ENCODE assay signal across 9 mouse cellular contexts in genomic region chr17:27120561-27121024, GRCm38 (mm10). TPM values are rescaled to one million over a fixed set of nuclear protein-coding genes. Genes with fewer than 3 reads are reported as not detected.
DNase-seq lines count a peak whose midpoint lies in the region; ATAC-seq and TF ChIP-seq lines count a peak whose summit lies in the region.
"Had no signal": no experiment of that assay in that cellular context is flagged by ENCODE, and none has a peak within 500 bp of the region (broad histone marks: within the 10 kb centered on the region; RNA-seq: fewer than 3 reads in every experiment).

No protein-coding gene starts in this region.

- no peaks in the 10 kb centered on the region for H3K27me3 ChIP-seq in spleen, adult 2 months (ENCODE audit: control insufficient read depth, insufficient read depth, low read length)
- H3K27me3 ChIP-seq in hindbrain, postnatal 0 days (ENCODE audit: insufficient read depth, low read length), result no peaks in the 10 kb centered on the region
- H3K27me3 ChIP-seq in limb, embryonic 11.5 days (ENCODE audit: control insufficient read depth, insufficient read depth, low read length), result no peaks in the 10 kb centered on the region
- H3K27me3 ChIP-seq in neural tube, embryonic 11.5 days (ENCODE audit: control insufficient read depth, insufficient read depth, low read length), result no peaks in the 10 kb centered on the region
- H3K27me3 ChIP-seq: lung, embryonic 15.5 days had no signal

- peak overlapping the region; percentile 28; the same call in 1 of the 2 replicates for H3K4me2 ChIP-seq in hindbrain, postnatal 0 days (ENCODE audit: low read depth, low read length)
- no peak overlapping the region for H3K4me2 ChIP-seq in limb, embryonic 11.5 days (ENCODE audit: low read depth, severe bottlenecking)
- H3K4me2 ChIP-seq in neural tube, embryonic 11.5 days (ENCODE audit: low read depth), result no peak overlapping the region
- H3K4me2 ChIP-seq: lung, embryonic 15.5 days had no signal

- 0 out of 2 replicates have a peak overlapping the region, but pooled peaks have one; percentile 17 for H3K9ac ChIP-seq in hindbrain, postnatal 0 days (replicated peaks; ENCODE audit: low read length)
- H3K9ac ChIP-seq in limb, embryonic 11.5 days (ENCODE audit: low read length), result no peak overlapping the region; the same call in 1 of the 2 replicates
- no peak overlapping the region for H3K9ac ChIP-seq in neural tube, embryonic 11.5 days (ENCODE audit: low read length)
- H3K9ac ChIP-seq: lung, embryonic 15.5 days had no signal

- H3K4me1 ChIP-seq in spleen, adult 2 months (ENCODE audit: control insufficient read depth, insufficient read depth, insufficient read length), result peaks cover 10% of the 10 kb centered on the region; the same call in 1 of the 2 replicates
- H3K4me1 ChIP-seq in hindbrain, postnatal 0 days (ENCODE audit: insufficient read depth, low read length), result peaks cover 12% of the 10 kb centered on the region
- peaks cover 7% of the 10 kb centered on the region for H3K4me1 ChIP-seq in limb, embryonic 11.5 days (ENCODE audit: control insufficient read depth, insufficient read depth, low read length)
- H3K4me1 ChIP-seq in neural tube, embryonic 11.5 days (ENCODE audit: control insufficient read depth, insufficient read depth, low read length), result peaks cover 16% of the 10 kb centered on the region

- H3K36me3 ChIP-seq in spleen, adult 2 months (ENCODE audit: control insufficient read depth, insufficient read depth, low read length), result peaks cover 75% of the 10 kb centered on the region
- peaks cover 8% of the 10 kb centered on the region; the same call in 1 of the 2 replicates for H3K36me3 ChIP-seq in hindbrain, postnatal 0 days (ENCODE audit: insufficient read depth, low read length)
- H3K36me3 ChIP-seq in limb, embryonic 11.5 days (ENCODE audit: control insufficient read depth, insufficient read depth, low read length), result peaks cover 22% of the 10 kb centered on the region
- H3K36me3 ChIP-seq in neural tube, embryonic 11.5 days (ENCODE audit: control insufficient read depth, insufficient read depth, low read length), result peaks cover 4% of the 10 kb centered on the region

- DNase-seq in spleen, adult 2 months (ENCODE audit: low read depth in 1 of 2, low spot score in 2 of 2), result no peak
- DNase-seq in spleen, postnatal 14 days (ENCODE audit: low spot score in 2 of 2), result no peak
- DNase-seq in cerebellum, postnatal 14 days, result peak; percentile 99 to 100
- DNase-seq in frontal cortex, postnatal 14 days (ENCODE audit: low spot score in 2 of 2), result peak; percentile 43 to 61
- peak; percentile 85 for DNase-seq in hindbrain, postnatal 0 days (ENCODE audit: low spot score)
- DNase-seq in limb, embryonic 11.5 days (ENCODE audit: low spot score), result peak; percentile 86
- DNase-seq in neural tube, embryonic 11.5 days (ENCODE audit: low spot score), result peak; percentile 77
- DNase-seq in testis, postnatal 14 days (ENCODE audit: low spot score), result peak; percentile 59

- WGBS in spleen, adult 2 months, result 83% methylated on average over 18 of the region's 18 CpGs
- WGBS in hindbrain, postnatal 0 days, result 8% methylated on average over 18 of the region's 18 CpGs
- 9% methylated on average over 18 of the region's 18 CpGs for WGBS in limb, embryonic 11.5 days
- WGBS in neural tube, embryonic 11.5 days, result 15% methylated on average over 18 of the region's 18 CpGs

- no peak overlapping the region for H3K27ac ChIP-seq in spleen, adult 2 months (ENCODE audit: insufficient read depth, low read length)
- H3K27ac ChIP-seq in hindbrain, postnatal 0 days, result peak overlapping the region; percentile 56; the same call in 1 of the 2 replicates
- no peak overlapping the region for H3K27ac ChIP-seq in limb, embryonic 11.5 days (replicated peaks; ENCODE audit: low read depth, low read length)
- H3K27ac ChIP-seq in neural tube, embryonic 11.5 days (ENCODE audit: low read depth, low read length), result no peak overlapping the region
- H3K27ac ChIP-seq: lung, embryonic 15.5 days had no signal

- no peak overlapping the region for H3K4me3 ChIP-seq in spleen, adult 2 months (ENCODE audit: extremely low read depth, insufficient read depth, insufficient read length)
- no peak overlapping the region for H3K4me3 ChIP-seq in hindbrain, postnatal 0 days (ENCODE audit: low read length)
- no peak overlapping the region for H3K4me3 ChIP-seq in limb, embryonic 11.5 days (ENCODE audit: low read depth, low read length)
- no peak overlapping the region for H3K4me3 ChIP-seq in neural tube, embryonic 11.5 days (ENCODE audit: low read depth, low read length)
- H3K4me3 ChIP-seq: lung, embryonic 15.5 days had no signal

- peak; percentile 71 for ATAC-seq in hindbrain, postnatal 0 days
- ATAC-seq in limb, embryonic 11.5 days (ENCODE audit: insufficient number of reproducible peaks, low FRiP score, low TSS enrichment, low read depth), result no peak; the same call in 1 of the 2 replicates
- ATAC-seq in neural tube, embryonic 11.5 days (ENCODE audit: insufficient read depth, low FRiP score, low TSS enrichment), result no peak

- TF ChIP-seq POLR2A in spleen, adult 2 months (IDR thresholded peaks at IDR 0.05; ENCODE audit: low read depth, low read length), result no peak

- H3K9me3 ChIP-seq in hindbrain, postnatal 0 days (ENCODE audit: low read length), result no peaks in the 10 kb centered on the region
- no peaks in the 10 kb centered on the region for H3K9me3 ChIP-seq in limb, embryonic 11.5 days (ENCODE audit: control insufficient read depth, low read length)
- no peaks in the 10 kb centered on the region for H3K9me3 ChIP-seq in neural tube, embryonic 11.5 days (ENCODE audit: control insufficient read depth, low read length)
- H3K9me3 ChIP-seq: lung, embryonic 15.5 days had no signal

- TF ChIP-seq CTCF in spleen, adult 2 months (IDR thresholded peaks at IDR 0.05; ENCODE audit: extremely low read depth, insufficient read depth, insufficient read length, insufficient replicate concordance), result peak; percentile 23; the same call in 1 of the 2 replicates
- peak; percentile 89 for TF ChIP-seq CTCF in hindbrain, postnatal 0 days (IDR thresholded peaks at IDR 0.05; ENCODE audit: low read depth)

RNA-seq across cellular contexts. Expression of gene Uqcc2, which starts 13.1 kb away (rescaled TPM):
- polyA plus RNA-seq in spleen, adult 2 months (2012; rRNA removed), result 49.1 and 73.4 TPM in 2 replicates
- total RNA-seq in hindbrain, postnatal 0 days (2014; rRNA removed), result 230 and 283 TPM in 2 replicates
- 427 and 445 TPM in 2 replicates for polyA plus RNA-seq in hindbrain, postnatal 0 days (2015; fragmentation: Nextera tagmentation; extraction: Ambion mirVana)
- 383 and 387 TPM in 2 replicates for polyA plus RNA-seq in limb, embryonic 11.5 days (2014; fragmentation: Nextera tagmentation; extraction: Ambion mirVana)
- polyA plus RNA-seq in neural tube, embryonic 11.5 days (2014; fragmentation: Nextera tagmentation; extraction: Ambion mirVana), result 345 and 346 TPM in 2 replicates

RNA-seq across cellular contexts. Expression of gene Ip6k3, which starts 47.0 kb away (rescaled TPM):
- polyA plus RNA-seq in spleen, adult 2 months (2012; rRNA removed), result 0.62 and 0.71 TPM in 2 replicates
- total RNA-seq in hindbrain, postnatal 0 days (2014; rRNA removed), result 0.47 TPM in 1 of 2 replicates, not detected in the other
- polyA plus RNA-seq in hindbrain, postnatal 0 days (2015; fragmentation: Nextera tagmentation; extraction: Ambion mirVana), result 0.31 and 0.37 TPM in 2 replicates
- 0.13 and 0.20 TPM in 2 replicates for polyA plus RNA-seq in limb, embryonic 11.5 days (2014; fragmentation: Nextera tagmentation; extraction: Ambion mirVana)
- polyA plus RNA-seq in neural tube, embryonic 11.5 days (2014; fragmentation: Nextera tagmentation; extraction: Ambion mirVana), result 0.25 and 0.26 TPM in 2 replicates

Comparison
In these comparisons a context has a peak if more than half of its experiments do, and no peak if none do; other contexts are left out.
1. DNase-seq: peak in cerebellum, postnatal 14 days (2 of 2), frontal cortex, postnatal 14 days (2 of 2), hindbrain, postnatal 0 days (single experiment), limb, embryonic 11.5 days (single experiment), neural tube, embryonic 11.5 days (single experiment) and testis, postnatal 14 days (single experiment); none in spleen, adult 2 months (0 of 2) and spleen, postnatal 14 days (0 of 2).